Mouse (Mus musculus) embryonic facial prominence, embryonic 11.5 days (tissue): ENCODE results near the gene Cdk6. TPM values are rescaled to one million over a fixed set of nuclear protein-coding genes. Genes with fewer than 3 reads are reported as not detected.

Experiments used
- ATAC-seq: fragments of 200-750 bp; cut with Nextera tagmentation; replicated peaks from 2 replicates; pipeline ENCODE4 v1.8.0; 2017; ENCODE audit warnings: low read depth; ENCODE audit not compliant: insufficient number of reproducible peaks, low FRiP score, low TSS enrichment
- DNase-seq: peaks from one replicate; pipeline ENCODE4 v3.0.0-alpha.2; 2015; ENCODE audit warnings: low spot score
- H3K27ac ChIP-seq: fragments of 300-500 bp; sonication (generic); replicated peaks from 2 replicates; pipeline ENCODE4 v1.5.1; 2014; ENCODE audit warnings: mild to moderate bottlenecking, low read depth, low read length, control low read depth
- H3K27me3 ChIP-seq: fragments of 300-500 bp; sonication (generic); 2 replicates; pipeline ENCODE4 v1.6.1; 2014; ENCODE audit warnings: mild to moderate bottlenecking, low read length, moderate library complexity, mixed read lengths; ENCODE audit not compliant: control insufficient read depth, insufficient read depth
- H3K36me3 ChIP-seq: fragments of 300-500 bp; sonication (generic); replicated peaks from 2 replicates; pipeline ENCODE4 v1.6.1; 2014; ENCODE audit warnings: low read depth, mild to moderate bottlenecking, low read length, moderate library complexity, mixed read lengths; ENCODE audit not compliant: control insufficient read depth, insufficient read depth
- H3K4me1 ChIP-seq: fragments of 300-500 bp; sonication (generic); 2 replicates; pipeline ENCODE4 v1.6.1; 2014; ENCODE audit warnings: low read length, mixed read lengths; ENCODE audit not compliant: control insufficient read depth, insufficient read depth
- H3K4me2 ChIP-seq: fragments of 300-500 bp; sonication (generic); 2 replicates; pipeline ENCODE4 v1.6.1; 2014; ENCODE audit warnings: low read depth, mild to moderate bottlenecking, control low read depth, low read length, moderate library complexity
- H3K4me3 ChIP-seq: fragments of 300-500 bp; sonication (generic); 2 replicates; pipeline ENCODE4 v1.5.1; 2014; ENCODE audit warnings: low read depth, low read length, control low read depth
- H3K9ac ChIP-seq: fragments of 300-500 bp; sonication (generic); replicated peaks from 2 replicates; pipeline ENCODE4 v1.6.1; 2014; ENCODE audit warnings: mild to moderate bottlenecking, control low read depth, low read length
- H3K9me3 ChIP-seq: fragments of 300-500 bp; sonication (generic); replicated peaks from 2 replicates; pipeline ENCODE4 v1.6.1; 2016; ENCODE audit warnings: mild to moderate bottlenecking, low read length, inconsistent platforms, mixed read lengths; ENCODE audit not compliant: control insufficient read depth
- WGBS: fragments of 180-500 bp; shearing (Covaris S2); extraction: QIAGEN DNeasy Blood & Tissue Kit; methylation state at CpG from one replicate; pipeline ENCODE4 v1.1.7; 2014; 5-methylcytosine and 5-hydroxymethylcytosine counted together
- polyA plus RNA-seq: library from polyadenylated mRNA; unstranded; fragments of >200 nt; fragmentation: Nextera tagmentation; extraction: Ambion mirVana; gene quantifications from 2 replicates; pipeline ENCODE4 v1.2.1, GENCODE M21; 2014

Cdk6 gene
- polyA plus RNA-seq, 1 experiment from 2014 or later, result 17.2 TPM

- Histone ChIP-seq H3K27ac (no peak within 1 kb of the TSS), H3K27me3 (no peaks in the 10 kb centered on the region), H3K4me3 (no peak within 1 kb of the TSS), H3K4me2 (no peak within 1 kb of the TSS), H3K9me3 (no peaks in the 10 kb centered on the region), H3K36me3 (peaks cover 3% of the 10 kb centered on the region), H3K9ac (no peak within 1 kb of the TSS), H3K4me1 (no peaks in the 10 kb centered on the region)
- no peak for DNase-seq
- 90% methylated on average over 4 of the region's 4 CpGs for WGBS
- no peak for ATAC-seq
Observed at GRCm38 (mm10) chr5:3571266-3571665, 230.0 kb downstream of the Cdk6 start, which contains the start of gene 1700109H08Rik. 1700109H08Rik (plus strand) TSS chr5:3571566.

- Histone ChIP-seq H3K9me3 (no peaks in the 10 kb centered on the region), H3K4me3 (no peak overlapping the region), H3K9ac (no peak overlapping the region), H3K4me2 (no peak overlapping the region), H3K27ac (no peak overlapping the region), H3K36me3 (peaks cover 12% of the 10 kb centered on the region), H3K4me1 (no peaks in the 10 kb centered on the region), H3K27me3 (no peaks in the 10 kb centered on the region)
- 92% methylated on average over 2 of the region's 2 CpGs for WGBS
- no peak for DNase-seq
- no peak for ATAC-seq
Observed at GRCm38 (mm10) chr5:3574825-3575224, 233.5 kb downstream of the Cdk6 start.

- H3K27me3 ChIP-seq, result no peaks in the 10 kb centered on the region
Observed at GRCm38 (mm10) chr5:3577939-3578338, 236.7 kb downstream of the Cdk6 start.

DNA sequence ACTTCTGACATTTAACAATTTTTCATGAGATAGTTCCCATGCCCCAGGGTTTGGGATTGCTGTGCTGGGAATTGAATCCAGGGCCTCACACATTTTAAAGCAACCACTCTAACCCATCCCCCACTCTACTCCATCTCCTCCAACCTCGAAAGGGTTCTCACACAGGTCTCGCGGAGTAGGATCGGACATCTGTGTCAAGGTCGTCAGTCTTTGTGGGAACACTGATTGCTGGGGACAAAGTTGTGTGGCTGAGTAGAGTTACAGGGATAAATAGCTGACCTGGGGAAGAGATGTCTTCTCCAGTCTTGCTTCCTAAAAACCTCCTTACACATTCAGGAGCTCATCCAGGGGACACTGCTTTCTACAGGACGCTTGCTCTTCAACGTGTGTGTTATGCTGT lies 237.8 kb downstream of the Cdk6 start:
- DNase-seq (no peak), ATAC-seq (no peak)
- no peak overlapping the region for H3K27ac ChIP-seq
- H3K9me3 ChIP-seq, result no peaks in the 10 kb centered on the region
- H3K27me3 ChIP-seq, result no peaks in the 10 kb centered on the region
- whole genome bisulfite sequencing, result 91% methylated on average over 7 of the region's 7 CpGs
- no peak overlapping the region for H3K4me2 ChIP-seq
- H3K36me3 ChIP-seq, result peaks cover 11% of the 10 kb centered on the region
- H3K9ac ChIP-seq, result no peak overlapping the region
- no peak overlapping the region for H3K4me3 ChIP-seq
- H3K4me1 ChIP-seq, result no peaks in the 10 kb centered on the region

More at GRCm38 (mm10) chr5:3577939-3578338, 236.7 kb downstream of the Cdk6 start:
- Histone ChIP-seq H3K9me3 (no peaks in the 10 kb centered on the region), H3K4me2 (no peak overlapping the region), H3K4me3 (no peak overlapping the region), H3K27ac (no peak overlapping the region), H3K36me3 (peaks cover 12% of the 10 kb centered on the region), H3K9ac (no peak overlapping the region), H3K4me1 (no peaks in the 10 kb centered on the region)
- no peak for ATAC-seq
- 88% methylated on average over 2 of the region's 2 CpGs for WGBS
- DNase-seq, result no peak

Other genes with a start within 250 kb of the Cdk6 start
- gene Fam133b, start 202.3 kb downstream of the Cdk6 start, polyA plus RNA-seq, result 36.4 and 39.2 TPM in 2 replicates
- 1.5 and 2.2 TPM in 2 replicates for gene 1700109H08Rik, start 230.1 kb downstream of the Cdk6 start, polyA plus RNA-seq